Mouse (Mus musculus): Measurements from ENCODE around the gene Ifit2. TPM values are rescaled to one million over a fixed set of nuclear protein-coding genes. Genes with fewer than 3 reads are reported as not detected.

The Ifit2 gene
- polyA plus RNA-seq, 1 experiment = 17.6 TPM

DNA sequence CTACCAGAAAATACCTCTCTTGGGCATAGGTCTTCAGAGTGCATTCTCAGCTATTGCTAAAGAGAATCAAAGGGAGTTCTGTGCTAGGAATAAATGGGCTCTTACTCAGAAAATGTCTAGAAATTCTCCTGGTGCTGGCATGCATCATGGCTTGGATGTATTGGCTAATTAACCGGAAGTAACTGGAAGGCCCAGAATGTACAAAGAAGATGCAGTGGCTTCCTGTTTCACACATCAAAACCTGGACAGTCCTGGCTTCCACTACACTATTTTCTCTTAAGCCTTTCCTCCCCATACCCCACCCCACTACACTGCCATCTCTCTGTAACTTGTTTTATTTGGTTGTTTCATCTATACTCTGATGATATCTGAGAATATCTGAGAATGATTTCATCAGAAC, 11.1 kb upstream of the Ifit2 start:
- TF ChIP-seq CTCF (IDR thresholded peaks at IDR 0.05; ENCODE audit: borderline replicate concordance, insufficient read depth, low read length) (no peak), POLR2A (IDR thresholded peaks at IDR 0.05; ENCODE audit: low read depth, low read length) (no peak)

DNA sequence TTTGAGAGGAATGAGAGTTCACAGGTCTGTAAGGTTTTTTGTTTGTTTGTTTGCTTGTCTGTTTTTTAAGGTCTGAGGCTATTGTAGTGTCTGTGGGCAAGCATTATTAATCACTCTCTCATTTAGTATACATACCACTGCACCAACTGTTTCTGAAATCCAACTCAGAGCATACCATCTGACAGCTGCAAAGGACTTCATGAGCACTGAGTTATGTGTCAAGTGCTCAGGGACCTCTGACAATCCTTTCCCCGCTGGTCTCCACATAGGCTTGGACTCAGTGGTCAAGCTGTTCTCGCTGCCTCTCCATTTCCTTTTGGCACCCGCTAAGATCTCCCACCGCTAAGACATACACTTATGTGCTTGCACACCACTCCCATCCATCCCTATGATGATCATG, 4.3 kb upstream of the Ifit2 start:
- Histone ChIP-seq H3K27ac (ENCODE audit: insufficient read depth, low read length) (no peak overlapping the region), H3K4me3 (ENCODE audit: insufficient read depth, low read length) (no peak overlapping the region), H3K4me1 (ENCODE audit: control insufficient read depth, insufficient read depth, low read length) (no peaks in the 10 kb centered on the region)
- TF ChIP-seq POLR2A (IDR thresholded peaks at IDR 0.05; ENCODE audit: low read depth, low read length) (no peak), CTCF (IDR thresholded peaks at IDR 0.05; ENCODE audit: borderline replicate concordance, insufficient read depth, low read length) (no peak)

More for the DNA sequence above, 11.1 kb upstream of the Ifit2 start:
- no peaks in the 10 kb centered on the region for H3K4me1 ChIP-seq (ENCODE audit: control insufficient read depth, insufficient read depth, low read length)
- H3K4me3 ChIP-seq (ENCODE audit: insufficient read depth, low read length) = no peak overlapping the region
- no peak overlapping the region for H3K27ac ChIP-seq (ENCODE audit: insufficient read depth, low read length)

DNA sequence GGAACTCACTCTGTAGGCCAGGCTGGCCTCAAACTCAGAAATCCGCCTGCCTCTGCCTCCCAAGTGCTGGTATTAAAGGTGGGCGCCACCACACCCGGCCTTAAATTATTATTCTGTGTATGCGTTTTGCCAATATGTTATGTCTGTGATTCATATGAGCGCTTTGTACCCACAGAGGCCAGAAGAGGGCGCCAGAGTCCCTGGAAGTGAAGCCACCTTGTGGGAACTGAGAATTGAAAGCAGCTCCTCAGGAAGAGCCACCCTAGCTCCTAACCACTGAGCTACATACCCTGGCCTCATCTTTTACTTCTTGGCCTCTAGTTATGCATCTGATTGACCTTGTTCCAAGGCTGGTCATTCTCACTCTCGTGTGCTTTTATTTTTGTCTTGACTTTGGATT, 2.5 kb upstream of the Ifit2 start:
- Histone ChIP-seq H3K27ac (ENCODE audit: insufficient read depth, low read length) (no peak overlapping the region), H3K4me3 (ENCODE audit: insufficient read depth, low read length) (no peak overlapping the region), H3K4me1 (ENCODE audit: control insufficient read depth, insufficient read depth, low read length) (peaks cover 2% of the 10 kb centered on the region; the same call in 1 of the 2 replicates)
- no peak for TF ChIP-seq POLR2A (IDR thresholded peaks at IDR 0.05; ENCODE audit: low read depth, low read length)
- TF ChIP-seq CTCF (IDR thresholded peaks at IDR 0.05; ENCODE audit: borderline replicate concordance, insufficient read depth, low read length) = peak; percentile 45

- Histone ChIP-seq H3K27ac (ENCODE audit: insufficient read depth, low read length) (peak overlapping the region; percentile 40), H3K4me3 (ENCODE audit: insufficient read depth, low read length) (no peak overlapping the region; the same call in 1 of the 2 replicates), H3K4me1 (ENCODE audit: control insufficient read depth, insufficient read depth, low read length) (peaks cover 9% of the 10 kb centered on the region)
- TF ChIP-seq POLR2A (IDR thresholded peaks at IDR 0.05; ENCODE audit: low read depth, low read length) (no peak), CTCF (IDR thresholded peaks at IDR 0.05; ENCODE audit: borderline replicate concordance, insufficient read depth, low read length) (no peak)
Observed at GRCm38 (mm10) chr19:34550205-34550533, 325 bp upstream of the Ifit2 start.

DNA sequence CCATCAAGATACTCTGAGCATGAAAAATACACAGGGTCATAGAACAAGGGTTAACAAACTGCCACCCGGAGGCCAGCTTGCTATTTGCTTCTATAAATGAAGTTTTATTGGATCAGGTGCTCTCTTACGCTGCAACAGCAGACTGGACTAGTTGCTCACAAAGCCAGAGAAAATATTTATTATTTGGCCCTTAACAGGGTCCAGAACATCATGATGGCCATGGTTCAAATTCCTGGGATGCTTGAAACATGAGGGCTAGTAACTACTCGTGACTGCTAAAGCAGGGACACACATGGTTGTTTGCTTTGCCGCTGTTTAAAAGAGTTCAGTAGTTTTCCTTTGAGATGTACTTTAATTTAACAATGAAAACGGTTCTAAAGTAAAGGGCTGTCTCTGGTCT, 1.5 kb downstream of the Ifit2 start:
- peak overlapping the region; percentile 44 for H3K4me3 ChIP-seq (ENCODE audit: insufficient read depth, low read length)

DNA sequence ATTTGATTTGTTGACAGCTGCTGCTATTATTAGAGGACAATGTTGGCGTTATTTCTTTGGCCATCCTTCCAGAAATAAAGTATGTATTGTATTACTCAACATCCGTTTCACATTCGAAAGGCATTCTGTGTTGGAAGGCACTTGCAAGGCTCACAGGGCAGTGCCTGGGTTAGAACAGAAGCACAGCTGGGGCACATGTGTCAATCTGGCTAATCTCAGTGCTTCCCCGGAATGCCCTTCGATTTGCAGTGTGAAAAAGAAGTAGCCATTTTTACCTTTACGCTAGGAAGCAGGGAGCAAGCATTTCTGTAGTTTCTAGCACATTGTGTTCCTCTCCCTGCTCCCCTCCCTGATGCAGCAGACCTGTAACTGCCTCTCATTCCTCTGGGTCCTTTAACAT, 2.5 kb downstream of the Ifit2 start:
- H3K4me1 ChIP-seq (ENCODE audit: control insufficient read depth, insufficient read depth, low read length) = peaks cover 9% of the 10 kb centered on the region
- no peak for TF ChIP-seq CTCF (IDR thresholded peaks at IDR 0.05; ENCODE audit: borderline replicate concordance, insufficient read depth, low read length)
- TF ChIP-seq POLR2A (IDR thresholded peaks at IDR 0.05; ENCODE audit: low read depth, low read length) = peak; percentile 30; the same call in 1 of the 2 replicates
- no peak overlapping the region for H3K4me3 ChIP-seq (ENCODE audit: insufficient read depth, low read length)
- H3K27ac ChIP-seq (ENCODE audit: insufficient read depth, low read length) = peak overlapping the region; percentile 95

More for the DNA sequence above, 1.5 kb downstream of the Ifit2 start:
- H3K4me1 ChIP-seq (ENCODE audit: control insufficient read depth, insufficient read depth, low read length) = peaks cover 9% of the 10 kb centered on the region
- TF ChIP-seq POLR2A (IDR thresholded peaks at IDR 0.05; ENCODE audit: low read depth, low read length) = no peak
- TF ChIP-seq CTCF (IDR thresholded peaks at IDR 0.05; ENCODE audit: borderline replicate concordance, insufficient read depth, low read length) = no peak
- H3K27ac ChIP-seq (ENCODE audit: insufficient read depth, low read length) = peak overlapping the region; percentile 95

DNA sequence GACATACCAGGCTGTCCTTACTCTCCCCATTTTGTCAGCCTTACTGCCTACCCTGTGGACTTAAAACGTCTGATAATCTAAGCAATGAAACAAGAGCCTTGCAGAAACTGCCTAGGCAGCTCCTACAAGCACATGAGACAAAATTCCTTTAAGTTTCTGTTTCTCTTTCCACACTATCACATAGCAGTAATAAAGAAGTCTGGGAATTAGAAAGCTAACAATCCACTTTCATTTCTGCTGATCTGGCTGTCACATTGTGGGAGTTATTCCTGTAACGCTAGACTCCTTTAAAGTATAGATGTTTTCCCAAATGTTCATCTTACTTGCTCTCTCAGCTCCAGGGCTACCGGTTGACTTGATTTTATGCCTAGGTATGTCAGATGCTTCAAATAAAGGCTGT, 3.0 kb downstream of the Ifit2 start:
- peak overlapping the region; percentile 91 for H3K27ac ChIP-seq (ENCODE audit: insufficient read depth, low read length)

DNA sequence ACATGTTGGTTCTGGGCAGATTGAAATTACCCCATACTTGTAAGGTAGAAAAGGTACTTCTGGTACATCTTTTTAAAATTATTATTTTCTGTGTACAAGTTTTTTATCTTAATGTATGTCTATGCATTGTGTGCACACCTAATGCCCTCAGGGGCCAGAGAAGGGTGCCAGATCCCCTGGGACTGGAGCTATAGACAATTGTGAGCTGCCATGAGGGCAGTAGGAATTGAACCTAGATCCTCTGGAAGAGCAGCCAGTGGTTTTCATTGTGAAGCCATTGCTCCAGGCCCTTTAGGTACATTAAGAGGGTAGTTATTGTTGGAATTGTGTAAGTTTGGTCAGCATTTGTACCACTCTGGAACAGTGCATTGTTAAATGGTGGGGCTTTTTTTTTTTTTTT, 3.6 kb downstream of the Ifit2 start:
- Histone ChIP-seq H3K27ac (ENCODE audit: insufficient read depth, low read length) (peak overlapping the region; percentile 91; the same call in 1 of the 2 replicates), H3K4me1 (ENCODE audit: control insufficient read depth, insufficient read depth, low read length) (peaks cover 9% of the 10 kb centered on the region), H3K4me3 (ENCODE audit: insufficient read depth, low read length) (no peak overlapping the region)
- TF ChIP-seq CTCF (IDR thresholded peaks at IDR 0.05; ENCODE audit: borderline replicate concordance, insufficient read depth, low read length) = no peak
- no peak for TF ChIP-seq POLR2A (IDR thresholded peaks at IDR 0.05; ENCODE audit: low read depth, low read length)

More for the DNA sequence above, 3.0 kb downstream of the Ifit2 start:
- Histone ChIP-seq H3K4me3 (ENCODE audit: insufficient read depth, low read length) (no peak overlapping the region), H3K4me1 (ENCODE audit: control insufficient read depth, insufficient read depth, low read length) (peaks cover 9% of the 10 kb centered on the region)
- TF ChIP-seq CTCF (IDR thresholded peaks at IDR 0.05; ENCODE audit: borderline replicate concordance, insufficient read depth, low read length) (no peak), POLR2A (IDR thresholded peaks at IDR 0.05; ENCODE audit: low read depth, low read length) (no peak)

GRCm38 (mm10) chr19:34556621-34557020, 6.1 kb downstream of the Ifit2 start:
- no peak overlapping the region for H3K4me3 ChIP-seq (ENCODE audit: insufficient read depth, low read length)
- H3K4me1 ChIP-seq (ENCODE audit: control insufficient read depth, insufficient read depth, low read length) = peaks cover 9% of the 10 kb centered on the region
- no peak for TF ChIP-seq POLR2A (IDR thresholded peaks at IDR 0.05; ENCODE audit: low read depth, low read length)
- TF ChIP-seq CTCF (IDR thresholded peaks at IDR 0.05; ENCODE audit: borderline replicate concordance, insufficient read depth, low read length) = no peak
- H3K27ac ChIP-seq (ENCODE audit: insufficient read depth, low read length) = peak overlapping the region; percentile 32; the same call in 1 of the 2 replicates

- TF ChIP-seq CTCF (IDR thresholded peaks at IDR 0.05; ENCODE audit: borderline replicate concordance, insufficient read depth, low read length) (no peak), POLR2A (IDR thresholded peaks at IDR 0.05; ENCODE audit: low read depth, low read length) (no peak)
- no peaks in the 10 kb centered on the region for H3K4me1 ChIP-seq (ENCODE audit: control insufficient read depth, insufficient read depth, low read length)
- H3K4me3 ChIP-seq (ENCODE audit: insufficient read depth, low read length) = no peak overlapping the region
- no peak overlapping the region for H3K27ac ChIP-seq (ENCODE audit: insufficient read depth, low read length)
Observed at GRCm38 (mm10) chr19:34562556-34562955, 12.1 kb downstream of the Ifit2 start.
